Mouse (Mus musculus): ENCODE results near the gene Foxk2.

- TF ChIP-seq CTCF (IDR thresholded peaks at IDR 0.05; ENCODE audit: low read depth) (no peak), EP300 (optimal IDR thresholded peaks at IDR 0.05) (no peak)
Measured at GRCm38 (mm10) chr11:121261074-121261473, 1.3 kb downstream of the Foxk2 start.

Measured in stomach, postnatal 0 days (tissue).